Mouse (Mus musculus): ENCODE measurements around the gene Prkag2. TPM values are rescaled to one million over a fixed set of nuclear protein-coding genes. Genes with fewer than 3 reads are reported as not detected.

Gene Prkag2
- polyA plus RNA-seq, 1 experiment from 2014 or later, result 24.4 TPM

DNA sequence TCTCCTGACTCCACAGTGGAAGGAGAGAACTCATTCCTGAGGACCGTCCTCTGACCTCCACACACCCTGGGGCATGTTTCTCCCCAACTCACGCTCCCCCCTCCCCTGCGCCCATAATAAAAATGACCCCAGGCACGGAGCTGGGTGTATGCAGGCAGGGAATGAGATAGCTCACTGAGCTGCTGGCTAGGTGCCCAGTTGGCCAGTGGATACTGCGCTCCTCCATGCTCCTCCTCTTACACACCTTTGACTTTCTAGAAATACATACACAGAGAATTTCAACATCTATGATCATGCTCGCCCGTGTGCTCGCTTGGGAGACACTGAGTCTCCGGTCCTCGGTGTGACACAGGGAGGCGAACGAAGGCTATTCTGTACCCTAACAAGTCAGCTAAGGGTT lies 124.2 kb downstream of the Prkag2 start:
- H3K27ac ChIP-seq, result no peak overlapping the region
- peaks cover 12% of the 10 kb centered on the region for H3K4me1 ChIP-seq
- H3K27me3 ChIP-seq, result no peaks in the 10 kb centered on the region
- no peaks in the 10 kb centered on the region for H3K36me3 ChIP-seq
- 58% methylated on average over 12 of the region's 12 CpGs for WGBS
- no peak for ATAC-seq (ENCODE audit: insufficient number of reproducible peaks, insufficient read depth, low FRiP score, low TSS enrichment, low read depth)
- no peak overlapping the region for H3K4me3 ChIP-seq
- no peak overlapping the region for H3K9ac ChIP-seq
- H3K4me2 ChIP-seq, result no peak overlapping the region
- H3K9me3 ChIP-seq, result no peaks in the 10 kb centered on the region

DNA sequence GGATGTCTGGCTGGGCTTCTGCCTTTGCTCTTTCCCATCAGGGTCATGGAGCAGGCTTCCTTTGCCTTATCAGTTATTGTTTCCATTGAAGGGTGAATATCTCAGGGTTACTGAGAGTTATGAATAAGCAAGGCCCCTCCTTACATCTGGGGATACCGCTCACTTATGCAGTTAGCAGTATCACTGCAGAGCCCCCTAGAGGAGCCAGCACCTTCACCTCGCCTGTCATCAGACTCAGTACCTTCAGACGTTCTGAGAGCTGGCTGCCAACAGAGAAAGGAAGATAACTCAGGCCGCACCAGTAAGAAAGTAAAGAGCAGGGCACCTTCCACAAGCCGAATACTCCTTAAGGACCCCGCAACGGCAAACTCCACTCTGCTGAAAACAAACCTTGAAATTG lies 125.3 kb downstream of the Prkag2 start:
- no peak overlapping the region for H3K4me3 ChIP-seq
- ATAC-seq (ENCODE audit: insufficient number of reproducible peaks, insufficient read depth, low FRiP score, low TSS enrichment, low read depth), result no peak
- H3K27ac ChIP-seq, result no peak overlapping the region
- H3K9ac ChIP-seq, result no peak overlapping the region
- no peak overlapping the region for H3K4me2 ChIP-seq
- peaks cover 12% of the 10 kb centered on the region for H3K4me1 ChIP-seq
- 75% methylated on average over 7 of the region's 7 CpGs for WGBS
- no peaks in the 10 kb centered on the region for H3K9me3 ChIP-seq
- H3K27me3 ChIP-seq, result no peaks in the 10 kb centered on the region
- H3K36me3 ChIP-seq, result no peaks in the 10 kb centered on the region

DNA sequence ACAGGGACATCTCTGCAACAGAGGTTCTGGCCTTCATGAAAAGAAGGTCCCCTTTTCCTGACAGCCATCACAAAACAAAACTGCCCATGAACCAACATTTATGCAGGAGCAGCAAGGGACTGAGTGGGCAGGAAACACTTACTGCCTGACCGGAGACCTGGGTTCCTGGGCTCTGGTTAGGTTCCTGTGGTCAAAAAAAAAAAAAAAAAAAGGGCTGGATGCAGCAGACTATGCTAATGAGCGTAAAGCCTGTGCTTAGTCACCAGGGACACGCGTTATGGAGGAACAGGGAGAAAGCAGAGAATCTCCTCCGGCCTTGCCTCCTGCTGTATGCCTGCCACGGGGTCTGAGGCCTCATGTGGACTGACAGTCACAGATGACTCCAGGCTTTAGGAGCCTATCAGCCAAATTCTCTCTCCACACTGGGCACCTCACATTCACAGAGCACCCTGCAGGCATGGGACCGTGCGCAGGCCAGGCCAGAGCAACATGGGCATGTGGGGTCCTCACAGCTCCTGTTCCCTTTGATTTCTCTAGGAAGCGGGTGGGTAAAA lies 126.7 kb downstream of the Prkag2 start:
- WGBS, result 66% methylated on average over 9 of the region's 9 CpGs
- no peaks in the 10 kb centered on the region for H3K27me3 ChIP-seq
- H3K4me3 ChIP-seq, result no peak overlapping the region
- no peak overlapping the region for H3K27ac ChIP-seq
- H3K36me3 ChIP-seq, result no peaks in the 10 kb centered on the region
- no peak for ATAC-seq (ENCODE audit: insufficient number of reproducible peaks, insufficient read depth, low FRiP score, low TSS enrichment, low read depth)
- no peak overlapping the region for H3K9ac ChIP-seq
- no peak overlapping the region for H3K4me2 ChIP-seq
- peaks cover 12% of the 10 kb centered on the region for H3K4me1 ChIP-seq
- no peaks in the 10 kb centered on the region for H3K9me3 ChIP-seq

DNA sequence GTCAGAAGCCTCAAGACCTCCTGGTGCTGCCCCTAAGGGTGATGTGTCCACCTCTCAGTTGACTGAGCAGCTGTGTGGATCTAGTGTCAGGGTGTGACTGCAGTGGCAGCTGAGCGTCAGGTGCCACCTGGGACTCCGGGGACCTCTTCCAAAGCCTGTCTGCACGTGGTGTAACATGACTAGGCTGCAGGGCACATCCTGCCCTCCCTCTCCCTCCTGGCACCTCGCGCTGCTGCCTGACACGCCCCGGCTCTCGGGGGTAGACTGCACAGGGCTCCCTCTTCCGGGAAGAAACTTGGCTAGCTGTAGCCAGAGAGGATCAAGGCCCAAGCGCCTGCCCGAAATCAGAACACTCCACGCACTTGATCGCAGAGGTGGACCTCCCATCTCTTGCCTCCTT lies 127.2 kb downstream of the Prkag2 start:
- Histone ChIP-seq H3K4me2 (no peak overlapping the region), H3K9me3 (no peaks in the 10 kb centered on the region), H3K36me3 (no peaks in the 10 kb centered on the region), H3K9ac (no peak overlapping the region), H3K27me3 (no peaks in the 10 kb centered on the region), H3K4me1 (peaks cover 12% of the 10 kb centered on the region), H3K27ac (no peak overlapping the region), H3K4me3 (no peak overlapping the region)
- WGBS, result 58% methylated on average over 13 of the region's 13 CpGs
- no peak for ATAC-seq (ENCODE audit: insufficient number of reproducible peaks, insufficient read depth, low FRiP score, low TSS enrichment, low read depth)

DNA sequence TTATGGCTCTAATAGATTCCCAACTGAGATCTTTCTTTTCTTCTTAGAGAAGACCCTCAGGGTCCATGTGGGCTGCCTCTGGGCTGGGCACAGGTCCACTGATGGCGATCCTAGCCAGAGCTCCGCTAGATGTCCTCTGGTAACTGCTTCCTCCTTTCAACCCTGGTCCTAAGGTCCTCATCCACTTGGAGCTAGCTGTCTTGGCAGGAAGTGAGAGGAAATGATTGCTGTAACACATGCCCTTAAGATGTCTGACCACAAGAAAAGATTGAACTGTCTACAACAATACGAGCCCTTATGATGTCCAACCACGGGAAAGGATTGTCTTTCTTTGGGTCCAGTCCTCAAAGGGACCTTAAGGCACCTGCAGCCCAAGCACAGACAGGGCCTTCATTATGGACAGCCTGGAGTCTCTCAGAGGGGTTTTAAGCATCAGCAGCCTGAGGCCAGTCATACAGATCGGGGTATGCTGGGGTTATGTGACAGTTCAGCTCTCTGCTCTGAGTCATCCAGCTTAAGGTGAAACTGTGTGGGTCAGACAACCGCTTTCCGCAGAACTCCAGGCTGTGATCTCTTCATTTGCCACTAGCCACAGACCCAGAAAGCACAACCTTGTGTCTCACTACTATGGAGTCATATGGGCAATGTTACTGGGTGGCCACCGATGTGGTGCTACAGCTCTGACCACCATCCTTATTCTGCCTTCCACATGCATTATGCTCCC lies 129.7 kb downstream of the Prkag2 start:
- no peak overlapping the region for H3K9ac ChIP-seq
- 88% methylated on average over 8 of the region's 8 CpGs for WGBS
- H3K4me3 ChIP-seq, result no peak overlapping the region
- 0 out of 2 replicates have a peak, but pooled peaks cover 5% of the 10 kb centered on the region for H3K4me1 ChIP-seq
- no peaks in the 10 kb centered on the region for H3K9me3 ChIP-seq
- no peaks in the 10 kb centered on the region for H3K27me3 ChIP-seq
- no peak overlapping the region for H3K27ac ChIP-seq
- no peak for ATAC-seq (ENCODE audit: insufficient number of reproducible peaks, insufficient read depth, low FRiP score, low TSS enrichment, low read depth)
- no peaks in the 10 kb centered on the region for H3K36me3 ChIP-seq
- H3K4me2 ChIP-seq, result no peak overlapping the region

DNA sequence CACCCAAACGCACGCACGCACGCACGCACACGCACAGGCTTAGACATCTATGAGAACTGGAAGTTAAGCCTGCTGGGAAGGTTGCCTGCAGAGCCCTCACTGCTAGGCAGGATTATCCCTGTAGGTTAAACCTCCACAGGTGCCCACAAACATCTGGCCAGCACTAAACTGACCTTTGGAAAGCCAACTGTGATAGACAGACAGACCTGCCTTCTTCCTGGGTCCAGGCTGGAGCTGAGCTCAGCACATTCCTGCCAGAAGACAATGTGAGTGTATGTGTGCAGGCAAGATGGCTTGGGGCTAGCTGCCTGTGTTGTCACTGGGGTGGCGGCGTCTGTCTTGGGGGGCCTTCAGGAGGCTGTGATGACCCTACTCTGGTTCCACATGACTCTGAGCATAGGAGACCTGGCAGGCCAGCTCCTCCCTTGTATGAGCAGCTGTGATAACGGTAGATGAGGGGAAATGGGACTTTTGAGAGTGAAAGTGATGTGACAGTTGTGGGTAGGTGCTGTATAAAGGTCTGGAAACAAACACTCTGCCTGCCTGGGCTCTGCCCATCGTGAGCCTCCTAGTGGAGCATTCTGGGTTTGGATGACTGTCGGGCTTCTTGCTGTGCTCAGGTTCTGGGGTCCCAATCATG lies 131.1 kb downstream of the Prkag2 start:
- Histone ChIP-seq H3K36me3 (no peaks in the 10 kb centered on the region), H3K4me3 (no peak overlapping the region), H3K9me3 (no peaks in the 10 kb centered on the region), H3K4me1 (0 out of 2 replicates have a peak, but pooled peaks cover 5% of the 10 kb centered on the region), H3K9ac (no peak overlapping the region), H3K27ac (no peak overlapping the region), H3K27me3 (no peaks in the 10 kb centered on the region), H3K4me2 (no peak overlapping the region)
- ATAC-seq (ENCODE audit: insufficient number of reproducible peaks, insufficient read depth, low FRiP score, low TSS enrichment, low read depth), result no peak
- 68% methylated on average over 11 of the region's 11 CpGs for WGBS

DNA sequence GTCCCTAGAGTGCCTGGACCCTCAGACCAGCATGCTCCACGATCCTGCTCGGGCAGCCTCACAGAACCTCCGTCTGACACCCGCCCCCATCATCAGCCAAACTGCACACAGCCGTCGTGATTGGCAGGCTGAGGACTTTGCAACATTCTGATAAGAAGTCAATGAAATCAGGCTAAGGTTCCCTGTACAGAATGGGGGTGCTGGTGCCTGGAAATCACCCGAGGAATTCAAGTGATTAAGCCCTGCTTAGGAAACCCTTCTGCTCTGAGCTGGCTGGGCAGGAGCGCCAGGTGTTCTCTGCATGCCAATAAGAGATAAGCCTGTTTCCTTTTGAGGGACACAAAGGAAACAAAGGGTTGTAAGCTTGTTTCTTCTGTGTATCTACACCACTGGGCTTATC lies 131.7 kb downstream of the Prkag2 start:
- Histone ChIP-seq H3K4me2 (no peak overlapping the region), H3K4me3 (no peak overlapping the region), H3K27ac (no peak overlapping the region), H3K4me1 (0 out of 2 replicates have a peak, but pooled peaks cover 5% of the 10 kb centered on the region), H3K36me3 (no peaks in the 10 kb centered on the region), H3K27me3 (no peaks in the 10 kb centered on the region), H3K9me3 (no peaks in the 10 kb centered on the region), H3K9ac (no peak overlapping the region)
- ATAC-seq (ENCODE audit: insufficient number of reproducible peaks, insufficient read depth, low FRiP score, low TSS enrichment, low read depth), result no peak
- WGBS, result 38% methylated on average over 8 of the region's 8 CpGs

DNA sequence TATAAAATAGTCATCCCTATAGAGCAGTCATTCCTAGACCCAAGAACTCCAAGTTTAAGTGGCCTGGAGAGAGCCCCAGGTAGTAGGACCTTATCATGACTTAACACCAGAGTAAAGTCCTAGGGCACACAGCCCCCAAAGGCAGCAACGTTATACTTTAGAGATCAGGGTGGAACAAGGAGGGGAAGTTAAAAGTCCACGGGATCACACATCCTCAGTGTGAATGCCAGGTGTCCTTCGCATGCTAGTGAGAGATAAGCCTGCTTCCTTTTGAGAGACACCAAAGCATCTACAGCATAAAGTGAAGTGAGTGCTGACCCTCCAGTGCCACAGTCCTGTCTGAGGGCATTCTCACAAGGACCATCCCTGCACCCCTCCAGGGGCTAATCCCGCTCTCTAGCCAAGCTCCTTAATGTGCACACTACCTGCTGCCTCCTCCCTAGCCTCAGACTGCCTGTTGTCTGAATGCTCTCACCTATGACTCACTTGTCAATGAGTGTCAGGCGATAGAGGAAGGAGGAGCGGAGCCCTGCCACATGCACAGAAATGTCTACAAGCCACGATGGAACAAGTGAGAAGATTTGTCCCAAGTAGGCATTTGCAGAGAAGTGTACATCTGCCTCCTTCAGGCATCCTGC lies 132.4 kb downstream of the Prkag2 start:
- no peak overlapping the region for H3K27ac ChIP-seq
- H3K27me3 ChIP-seq, result no peaks in the 10 kb centered on the region
- no peaks in the 10 kb centered on the region for H3K9me3 ChIP-seq
- no peak overlapping the region for H3K4me3 ChIP-seq
- H3K36me3 ChIP-seq, result no peaks in the 10 kb centered on the region
- H3K9ac ChIP-seq, result no peak overlapping the region
- no peaks in the 10 kb centered on the region for H3K4me1 ChIP-seq
- no peak overlapping the region for H3K4me2 ChIP-seq
- 69% methylated on average over 7 of the region's 7 CpGs for WGBS
- no peak for ATAC-seq (ENCODE audit: insufficient number of reproducible peaks, insufficient read depth, low FRiP score, low TSS enrichment, low read depth)

DNA sequence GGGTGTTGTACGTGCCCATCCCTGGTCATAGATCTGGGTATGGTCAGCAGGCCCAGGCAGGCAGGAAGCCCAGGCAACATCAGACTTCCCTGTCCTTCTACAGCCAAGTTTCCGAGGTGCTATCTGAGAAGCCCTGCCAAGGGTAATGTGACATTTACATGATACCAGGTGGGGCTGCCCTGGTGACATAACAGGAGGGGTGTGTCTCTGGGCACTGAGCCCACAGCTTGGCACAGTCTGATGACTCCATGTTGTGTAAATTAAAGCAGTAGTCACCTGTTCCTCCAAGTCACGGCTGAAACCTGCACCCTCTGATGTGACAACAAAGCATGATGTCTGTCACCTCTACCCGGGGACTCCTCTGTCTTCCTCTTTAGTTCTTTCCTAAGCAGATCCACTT lies 136.7 kb downstream of the Prkag2 start:
- Histone ChIP-seq H3K9ac (no peak overlapping the region), H3K4me1 (no peaks in the 10 kb centered on the region), H3K36me3 (no peaks in the 10 kb centered on the region), H3K27ac (no peak overlapping the region), H3K9me3 (no peaks in the 10 kb centered on the region), H3K27me3 (no peaks in the 10 kb centered on the region), H3K4me2 (no peak overlapping the region), H3K4me3 (no peak overlapping the region)
- WGBS, result 68% methylated on average over 4 of the region's 4 CpGs
- ATAC-seq (ENCODE audit: insufficient number of reproducible peaks, insufficient read depth, low FRiP score, low TSS enrichment, low read depth), result no peak

DNA sequence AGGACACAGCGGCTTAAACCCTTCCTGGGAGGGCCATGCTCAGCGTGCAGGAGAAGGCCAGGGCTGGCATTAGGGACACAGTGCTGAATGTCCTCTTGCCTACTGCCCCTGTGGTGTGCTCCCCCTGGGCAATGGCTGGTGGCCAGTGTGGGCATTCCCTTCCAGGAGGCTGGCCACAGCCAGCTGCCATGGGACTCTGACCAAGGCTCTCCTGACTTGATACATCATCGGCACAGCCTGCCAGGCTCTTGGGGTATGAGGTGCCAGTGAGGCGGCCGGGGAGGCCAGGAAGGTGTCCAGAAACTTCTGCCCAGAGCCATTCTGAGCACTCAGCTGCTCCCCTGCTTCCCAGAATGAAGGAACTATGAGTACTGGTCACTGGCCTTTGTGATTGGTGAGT lies 139.7 kb downstream of the Prkag2 start:
- no peaks in the 10 kb centered on the region for H3K9me3 ChIP-seq
- H3K4me3 ChIP-seq, result no peak overlapping the region
- ATAC-seq (ENCODE audit: insufficient number of reproducible peaks, insufficient read depth, low FRiP score, low TSS enrichment, low read depth), result no peak
- no peaks in the 10 kb centered on the region for H3K27me3 ChIP-seq
- no peak overlapping the region for H3K9ac ChIP-seq
- no peaks in the 10 kb centered on the region for H3K36me3 ChIP-seq
- no peak overlapping the region for H3K27ac ChIP-seq
- H3K4me2 ChIP-seq, result no peak overlapping the region
- WGBS, result 89% methylated on average over 5 of the region's 5 CpGs
- no peaks in the 10 kb centered on the region for H3K4me1 ChIP-seq

DNA sequence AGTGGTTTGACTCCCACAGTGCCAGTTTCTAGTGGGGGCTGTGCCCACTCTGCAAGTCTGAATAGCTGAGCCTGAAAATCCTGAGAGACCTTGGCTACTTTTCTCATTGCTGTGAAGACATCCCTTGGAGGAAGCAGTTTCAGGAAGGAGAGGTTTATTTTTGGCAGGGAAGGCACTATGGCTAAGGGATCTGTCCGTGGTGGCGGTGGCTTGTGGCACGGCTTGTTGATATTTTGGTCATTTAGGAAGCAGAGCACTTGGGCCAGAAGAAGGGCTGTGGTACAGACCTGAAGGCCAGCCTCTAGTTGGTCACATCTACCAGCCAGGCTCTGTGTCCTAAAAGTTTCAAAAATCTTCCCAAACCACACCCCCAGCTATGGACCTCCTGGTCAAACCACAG lies 140.7 kb downstream of the Prkag2 start:
- Histone ChIP-seq H3K9ac (no peak overlapping the region), H3K4me1 (no peaks in the 10 kb centered on the region), H3K4me3 (no peak overlapping the region), H3K9me3 (no peaks in the 10 kb centered on the region), H3K27me3 (no peaks in the 10 kb centered on the region), H3K36me3 (no peaks in the 10 kb centered on the region), H3K27ac (no peak overlapping the region), H3K4me2 (no peak overlapping the region)
- ATAC-seq (ENCODE audit: insufficient number of reproducible peaks, insufficient read depth, low FRiP score, low TSS enrichment, low read depth), result no peak
- 71% methylated on average over 3 of the region's 3 CpGs for WGBS

DNA sequence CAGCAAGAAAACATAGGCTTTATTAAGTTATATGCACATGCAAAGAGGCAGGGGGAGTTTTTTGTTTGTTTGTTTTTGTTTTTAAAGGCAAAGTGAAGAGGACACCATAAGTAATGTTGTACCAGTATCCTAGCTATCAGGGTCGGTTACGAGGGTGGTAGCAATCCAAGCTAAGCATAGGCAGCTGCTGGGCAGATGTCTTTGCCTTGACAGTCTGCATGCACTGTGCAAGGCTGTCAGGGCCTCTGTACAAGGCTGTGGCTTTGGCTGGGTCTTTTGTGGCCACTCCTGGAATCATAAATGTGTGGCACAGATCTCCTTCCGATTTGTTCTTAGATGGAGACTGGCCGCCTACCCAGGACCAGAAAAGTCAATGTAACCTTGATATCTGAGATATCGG lies 141.8 kb downstream of the Prkag2 start:
- no peak for ATAC-seq (ENCODE audit: insufficient number of reproducible peaks, insufficient read depth, low FRiP score, low TSS enrichment, low read depth)
- WGBS, result 73% methylated on average over 5 of the region's 5 CpGs
- H3K9me3 ChIP-seq, result no peaks in the 10 kb centered on the region

More for the DNA sequence above, 141.8 kb downstream of the Prkag2 start:
- H3K4me1 ChIP-seq, result no peaks in the 10 kb centered on the region
- H3K27me3 ChIP-seq, result no peaks in the 10 kb centered on the region
- H3K36me3 ChIP-seq, result no peaks in the 10 kb centered on the region
- no peak overlapping the region for H3K27ac ChIP-seq
- no peak overlapping the region for H3K9ac ChIP-seq
- H3K4me2 ChIP-seq, result no peak overlapping the region
- H3K4me3 ChIP-seq, result no peak overlapping the region
